Mouse (Mus musculus): ENCODE data around the gene Exoc3l4. TPM values are rescaled to one million over a fixed set of nuclear protein-coding genes. Genes with fewer than 3 reads are reported as not detected.
A peak's percentile ranks its signal among the peaks of the same experiment; 100 is the strongest.

Gene Exoc3l4
- total RNA-seq, 2 experiments from 2014 or later = 3.2 to 4.1 TPM

DNA sequence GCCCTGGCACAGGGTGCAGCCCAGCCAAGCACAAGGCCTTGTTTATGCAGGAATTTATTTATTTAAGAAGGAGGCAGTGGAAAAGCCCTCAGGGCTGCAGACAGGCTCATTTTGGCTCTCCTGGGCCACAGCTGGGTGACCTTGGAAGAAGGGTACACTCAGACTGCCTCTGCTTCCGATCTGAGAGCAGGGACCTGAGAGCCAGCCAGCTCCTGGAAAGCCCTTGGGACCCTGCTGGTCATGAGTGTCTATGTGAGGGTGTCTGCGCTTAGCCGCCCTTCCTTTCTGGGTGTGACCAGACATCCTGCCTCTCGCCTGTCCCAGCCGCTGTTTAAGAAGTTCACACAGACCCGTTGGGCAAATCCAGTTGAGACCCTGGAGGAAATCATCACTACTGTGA is 33.5 kb downstream of the Exoc3l4 start:
- DNase-seq = peak; percentile 77 to 92

DNA sequence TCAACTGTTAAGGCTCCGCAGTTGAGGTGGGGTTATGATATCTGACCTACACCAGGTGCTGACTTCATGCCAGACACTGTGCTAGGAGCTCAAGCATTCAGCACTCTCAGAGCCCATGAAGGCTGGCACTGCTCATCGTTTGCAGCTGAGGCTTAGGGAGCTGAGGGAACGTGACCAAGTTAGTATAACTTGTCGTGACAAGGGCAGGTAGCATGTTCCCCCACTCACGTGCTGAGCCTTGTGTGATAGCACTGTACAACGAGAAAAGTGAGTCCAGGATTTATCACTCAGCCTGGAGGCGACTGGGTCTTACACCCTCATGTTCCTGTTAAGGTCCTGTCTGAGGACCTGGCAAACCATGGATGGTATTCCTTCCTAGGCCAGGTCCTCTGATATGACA is 34.7 kb downstream of the Exoc3l4 start:
- DNase-seq = no peak

- DNase-seq = peak in 1 of 2 experiments; percentile 10
Observed at GRCm38 (mm10) chr12:111454021-111454420, 37.2 kb downstream of the Exoc3l4 start.

DNA sequence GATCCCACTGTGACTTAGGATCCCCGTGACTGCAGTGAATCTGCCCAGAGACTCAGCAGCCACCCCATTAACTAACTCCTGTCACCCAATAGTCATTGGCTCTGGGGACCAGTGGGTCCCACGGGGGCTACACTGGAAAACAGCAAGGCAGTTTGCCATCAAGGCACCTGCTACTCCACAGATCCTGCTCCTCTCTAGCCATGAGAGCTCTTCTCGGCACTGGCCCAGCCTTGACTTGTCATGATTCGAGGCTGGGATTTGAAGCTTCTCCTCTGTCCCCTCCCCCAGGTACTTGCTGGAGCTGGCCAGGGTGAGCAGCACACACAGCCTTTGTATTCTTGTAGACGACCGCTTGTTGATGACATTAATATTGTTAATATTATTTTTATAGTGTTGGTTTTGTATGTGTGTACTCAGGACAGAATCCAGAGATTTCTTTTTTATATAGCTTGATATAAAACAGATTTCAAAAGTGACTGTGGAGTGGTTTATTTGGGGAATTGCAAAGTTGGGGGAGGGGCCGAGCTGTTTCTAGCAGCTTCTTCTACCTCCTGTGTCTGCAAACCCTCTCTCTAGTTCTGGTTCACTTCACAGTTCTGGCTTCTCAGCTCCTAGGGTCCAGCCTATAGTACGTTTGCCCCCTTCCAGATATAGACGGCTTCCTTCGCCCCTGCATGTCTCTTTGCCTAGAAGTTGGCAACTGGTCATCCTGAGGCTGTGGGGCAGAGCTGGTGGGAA is 37.9 kb downstream of the Exoc3l4 start:
- DNase-seq = peak in 1 of 2 experiments; percentile 30

DNA sequence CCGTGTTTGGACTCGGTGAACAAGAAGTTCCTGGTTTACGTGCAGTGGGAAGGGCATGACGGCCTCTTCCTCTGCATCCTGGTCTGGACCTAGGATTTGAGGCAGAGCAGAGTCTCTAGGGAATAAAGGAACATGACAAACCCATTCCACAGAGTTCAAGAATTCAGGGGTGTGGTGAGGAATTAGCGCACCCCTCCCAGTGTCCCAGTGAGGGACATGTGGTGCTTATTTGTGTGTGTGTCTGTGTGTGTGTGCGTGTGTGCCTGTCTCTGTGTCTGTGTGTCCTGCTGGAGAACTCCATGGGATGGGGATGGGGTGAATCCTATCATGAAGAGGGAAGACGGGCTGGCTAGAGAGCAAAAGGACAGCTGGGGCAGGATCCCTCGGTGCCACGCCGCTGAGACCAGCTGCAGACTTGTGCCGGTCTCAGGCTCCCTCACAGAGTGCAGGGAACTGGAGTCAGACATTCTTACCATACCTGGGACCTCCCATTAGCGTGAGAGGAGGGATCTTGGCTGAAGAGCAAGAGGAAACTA is 38.6 kb downstream of the Exoc3l4 start:
- DNase-seq = peak; percentile 70 to 77

DNA sequence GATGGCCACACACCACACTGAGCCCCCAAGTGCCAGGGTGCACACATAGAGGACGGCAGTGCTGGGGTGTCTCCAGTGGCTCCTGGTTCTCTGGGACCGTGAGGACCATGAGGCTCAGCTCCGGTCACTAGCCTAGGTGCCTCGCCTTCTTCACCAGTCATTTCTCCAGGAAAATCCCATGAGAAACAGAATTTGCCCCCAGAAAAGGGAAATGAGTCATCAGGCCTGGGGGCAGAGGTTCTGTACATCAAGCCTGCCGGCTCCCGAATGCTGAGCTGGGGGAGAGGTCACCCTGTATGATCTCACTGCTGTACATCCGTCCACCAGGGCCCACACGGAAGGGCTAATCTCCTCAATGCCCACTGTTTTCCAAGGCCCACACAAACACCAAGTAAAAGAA is 39.0 kb downstream of the Exoc3l4 start:
- DNase-seq = no peak

DNA sequence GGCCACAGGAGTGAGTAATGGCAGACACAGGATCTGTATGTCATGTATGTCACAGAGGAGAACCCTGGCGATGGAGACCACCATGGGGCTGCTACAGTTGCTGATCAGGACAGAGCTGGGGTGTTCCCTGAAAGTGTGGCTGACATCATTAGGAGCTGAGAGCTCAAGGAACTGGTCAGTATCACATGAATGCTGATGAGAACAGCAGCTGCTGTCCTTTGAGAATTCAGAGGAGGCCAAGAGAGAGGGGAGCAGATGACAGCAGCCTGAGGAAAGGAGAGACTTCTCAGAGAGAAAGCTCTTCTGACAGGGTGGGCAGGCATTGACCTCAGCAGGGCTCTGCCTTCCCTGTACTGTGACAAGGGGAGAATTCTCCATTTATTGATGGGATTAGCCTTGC is 40.9 kb downstream of the Exoc3l4 start:
- DNase-seq = peak; percentile 41 to 69

DNA sequence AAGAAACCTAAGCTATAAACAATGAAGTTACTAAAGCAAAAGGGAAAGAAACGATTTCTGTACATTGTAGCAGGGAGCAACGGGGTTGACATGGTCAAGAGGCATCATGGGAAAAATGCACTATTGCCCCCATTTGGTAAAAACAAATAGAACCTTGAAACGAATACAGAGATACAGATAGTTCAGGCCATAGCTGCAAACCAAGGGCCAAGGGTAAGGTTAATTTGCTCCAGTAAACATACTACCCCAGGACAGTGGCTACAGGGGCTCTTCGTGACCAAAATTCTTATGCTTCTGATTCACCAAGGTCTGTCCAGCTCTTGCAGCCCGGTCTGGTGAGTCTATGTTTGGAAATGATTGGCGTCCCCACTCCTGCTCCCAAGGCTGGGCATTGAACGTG is 46.8 kb downstream of the Exoc3l4 start:
- no peak for DNase-seq

- DNase-seq = no peak
Observed at GRCm38 (mm10) chr12:111466369-111466768, 49.6 kb downstream of the Exoc3l4 start.

DNA sequence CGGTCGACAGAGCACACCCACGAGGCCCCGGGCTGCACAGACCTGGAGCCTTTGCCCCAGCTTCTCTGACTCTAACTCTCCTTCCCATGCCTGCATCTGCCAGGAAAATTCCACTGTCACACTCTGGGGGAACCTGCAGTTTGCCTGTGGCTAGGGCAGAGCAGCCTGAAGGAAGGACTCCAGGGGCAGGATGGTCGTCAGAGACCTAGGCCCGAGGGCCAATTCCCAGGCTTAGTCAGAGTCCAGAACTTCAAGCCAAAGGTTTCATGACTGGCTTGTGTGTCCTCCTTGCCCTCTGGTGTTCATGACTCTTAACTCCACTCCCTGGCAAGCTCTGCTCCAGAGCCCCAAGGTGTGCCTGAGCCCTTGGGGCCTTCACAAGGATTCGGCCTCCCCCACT is 51.4 kb downstream of the Exoc3l4 start:
- DNase-seq = no peak

- peak; percentile 76 to 85 for DNase-seq
Observed at GRCm38 (mm10) chr12:111469507-111469906, 52.7 kb downstream of the Exoc3l4 start.

GRCm38 (mm10) chr12:111471119-111471518 is 54.3 kb downstream of the Exoc3l4 start:
- DNase-seq = no peak

DNA sequence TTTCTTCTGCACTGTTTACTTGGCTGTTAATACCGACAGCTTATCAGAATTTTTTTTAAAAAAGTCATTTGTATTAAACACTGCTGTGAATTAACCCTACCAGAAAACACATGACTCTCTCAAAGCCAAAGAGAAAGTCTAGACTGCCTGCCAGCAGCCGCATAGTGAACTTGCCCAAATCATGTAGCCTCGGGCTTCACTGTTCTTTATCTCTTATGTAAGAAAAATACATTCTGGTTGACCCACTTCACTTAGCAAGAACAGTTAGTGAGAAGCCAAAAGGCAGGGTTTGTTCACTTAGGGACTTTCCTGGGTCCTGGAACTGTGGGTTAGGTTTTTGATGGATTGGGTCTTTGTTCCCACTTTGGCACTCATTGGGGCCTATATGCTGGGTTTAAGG is 54.9 kb downstream of the Exoc3l4 start:
- no peak for DNase-seq

GRCm38 (mm10) chr12:111472886-111473285 is 56.1 kb downstream of the Exoc3l4 start:
- DNase-seq = no peak

DNA sequence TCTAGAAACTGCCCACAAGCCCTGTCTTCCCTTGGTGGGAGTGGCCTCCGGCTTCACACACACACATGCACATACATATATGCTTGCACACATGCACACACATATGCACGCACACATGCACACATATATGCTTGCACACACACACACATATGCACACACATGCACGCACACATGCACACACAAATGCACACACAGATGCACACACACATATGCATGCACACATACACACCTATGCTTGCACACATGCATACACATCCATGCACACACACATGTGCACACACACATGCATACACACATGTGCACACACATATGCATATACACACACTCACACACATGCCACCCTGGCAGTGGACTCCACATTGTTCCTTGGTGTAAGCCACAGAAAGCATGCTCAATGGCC is 57.6 kb downstream of the Exoc3l4 start:
- DNase-seq = no peak

DNA sequence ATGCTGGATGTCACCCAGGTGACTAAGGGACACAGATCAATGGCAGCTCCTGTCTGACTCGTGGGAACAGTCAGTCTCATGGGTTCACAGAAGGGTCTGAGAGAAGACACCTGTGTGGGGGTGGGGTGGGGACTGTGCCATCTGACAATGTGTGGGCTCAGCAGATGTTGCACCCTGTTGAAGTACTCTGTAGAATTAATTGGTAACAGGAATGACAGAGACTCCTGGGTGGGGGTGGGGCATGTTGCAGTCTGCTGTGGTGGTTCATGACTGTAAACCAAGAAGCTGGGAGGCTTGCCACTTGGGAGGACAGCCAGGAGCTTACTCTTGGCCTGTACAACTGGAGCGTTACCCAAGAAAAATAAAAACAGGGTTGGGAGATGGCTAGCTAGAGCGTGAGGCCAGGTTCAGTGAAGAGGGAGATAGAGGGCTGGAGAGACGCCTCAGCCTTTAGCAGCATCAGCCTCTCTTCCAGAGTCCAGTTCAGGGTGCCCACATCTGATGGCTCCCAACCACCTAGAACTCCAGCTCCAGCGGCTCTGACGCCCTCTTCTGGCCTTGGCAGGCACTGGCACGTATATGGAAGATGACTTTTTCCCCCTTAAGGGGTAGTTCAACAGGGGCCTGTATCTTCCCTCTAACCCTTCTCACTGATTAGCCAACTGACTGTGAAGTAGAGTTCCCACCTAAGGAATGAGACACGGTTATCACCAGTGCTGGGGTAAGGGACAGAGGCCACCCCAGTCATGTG is 58.3 kb downstream of the Exoc3l4 start:
- DNase-seq = peak; percentile 90

DNA sequence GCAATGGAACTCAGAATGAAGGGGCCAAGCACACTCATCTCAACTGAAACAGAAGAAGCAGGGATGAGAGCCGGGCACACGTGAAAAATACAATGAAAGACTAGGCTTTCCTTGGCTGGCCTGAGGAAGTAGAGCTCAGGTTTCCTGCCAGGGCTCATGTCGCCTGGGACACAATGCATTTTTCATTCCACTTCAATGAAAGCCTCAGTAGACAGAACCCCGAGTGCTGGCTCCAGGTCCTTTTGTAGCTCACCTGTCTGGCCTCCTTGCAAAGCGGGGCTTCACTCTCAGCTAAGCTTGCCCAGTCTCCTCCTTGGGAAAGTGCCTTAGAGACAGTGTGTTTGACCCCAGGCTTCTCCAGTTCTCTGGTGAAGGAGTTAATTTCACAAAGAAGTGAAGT is 62.1 kb downstream of the Exoc3l4 start:
- no peak for DNase-seq

- DNase-seq = peak in 1 of 2 experiments; percentile 68
Observed at GRCm38 (mm10) chr12:111479917-111480316, 63.1 kb downstream of the Exoc3l4 start.

Other genes starting within 250 kb of the Exoc3l4 start
- gene 4930595D18Rik, start 232.5 kb upstream of the Exoc3l4 start, total RNA-seq (2021) = not detected
- gene Amn, start 145.9 kb upstream of the Exoc3l4 start, total RNA-seq (2021) = not detected
- gene Cdc42bpb, start 39.3 kb upstream of the Exoc3l4 start, total RNA-seq (2021) = 10 to 100 TPM; 52.7 to 57.6 TPM
- gene Lbhd2, start 10.2 kb upstream of the Exoc3l4 start, total RNA-seq (2021) = not detected
- gene Tnfaip2, start 25.5 kb downstream of the Exoc3l4 start, total RNA-seq (2021) = 10 to 100 TPM; 45.1 to 52.6 TPM
- not detected for gene Gm266, start 68.8 kb downstream of the Exoc3l4 start, total RNA-seq (2021)
- gene Eif5, start 121.0 kb downstream of the Exoc3l4 start, total RNA-seq (2021) = 100 to 1,000 TPM; 170 to 186 TPM
- 10 to 100 TPM; 45.5 to 47.4 TPM for gene Mark3, start 157.5 kb downstream of the Exoc3l4 start, total RNA-seq (2021)

Data from heart, adult 18-20 months (tissue).